Mouse (Mus musculus): ENCODE data around the gene Rassf2.

DNA sequence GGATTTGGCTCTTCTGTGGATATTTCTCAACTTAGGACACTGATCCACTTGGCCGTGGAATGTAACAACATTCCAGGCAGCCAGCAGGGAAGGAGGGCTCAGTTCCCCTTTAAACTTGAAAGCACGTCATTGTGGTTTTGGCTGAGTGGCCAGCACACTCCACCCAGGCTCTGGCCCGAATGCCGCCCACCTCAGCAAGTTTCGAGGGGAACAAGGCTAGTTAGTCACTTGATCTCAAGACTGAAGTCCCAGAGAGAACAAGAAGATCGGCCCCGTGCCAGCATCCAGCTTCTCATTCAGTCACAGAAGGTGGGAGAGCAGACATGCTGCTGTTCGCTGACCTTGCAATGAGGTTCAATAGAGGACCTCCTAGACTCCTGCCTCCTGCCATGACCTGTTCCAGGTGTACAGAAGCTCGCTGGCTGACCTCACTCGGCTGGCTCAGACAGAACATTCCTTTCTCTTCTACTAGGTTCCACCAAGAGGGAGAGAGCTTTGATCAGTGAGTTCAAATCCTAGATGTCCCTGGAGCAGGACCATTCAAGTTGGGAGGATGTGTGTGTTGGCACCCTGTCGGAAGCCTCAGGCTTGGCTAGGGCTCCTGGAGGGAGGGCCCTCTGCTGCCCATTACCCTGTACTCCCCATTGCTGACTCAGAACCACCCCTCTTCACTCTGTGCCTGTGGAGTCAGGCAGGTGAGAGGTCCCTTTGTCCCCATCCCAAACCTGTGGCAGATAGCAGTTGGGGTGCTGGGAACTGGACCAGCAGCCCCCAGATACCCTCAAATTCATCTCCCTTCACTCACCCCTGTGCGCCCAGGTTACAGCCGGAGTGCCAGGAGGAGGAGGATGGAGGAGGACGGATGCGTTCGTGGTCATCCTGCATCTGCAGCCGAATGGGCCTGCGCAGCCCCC lies 23.2 kb downstream of the Rassf2 start:
- no peak for TF ChIP-seq CTCF (IDR thresholded peaks at IDR 0.05; ENCODE audit: control insufficient read depth, insufficient read depth, insufficient replicate concordance, low read depth, low read length)
- TF ChIP-seq POLR2A (IDR thresholded peaks at IDR 0.05; ENCODE audit: control insufficient read depth, low read depth, low read length), result no peak

Measured in testis, adult 2 months (tissue).